Mouse (Mus musculus) embryonic facial prominence, embryonic 10.5 days (tissue): ENCODE measurements around the gene Fam187b. TPM values are rescaled to one million over a fixed set of nuclear protein-coding genes. Genes with fewer than 3 reads are reported as not detected.
A peak's percentile ranks its signal among the peaks of the same experiment; 100 is the strongest.

Experiments
- DNase-seq: peaks from one replicate; pipeline ENCODE4 v3.0.0-alpha.2; 2017; ENCODE audit warnings: low spot score
- H3K27ac ChIP-seq: fragments of 300-500 bp; sonication (generic); replicated peaks from 2 replicates; pipeline ENCODE4 v1.5.1; 2016; ENCODE audit warnings: mild to moderate bottlenecking
- H3K27me3 ChIP-seq: fragments of 300-500 bp; sonication (generic); replicated peaks from 2 replicates; pipeline ENCODE4 v1.6.1; 2016; ENCODE audit warnings: low read depth, mild to moderate bottlenecking; ENCODE audit not compliant: poor library complexity, severe bottlenecking
- H3K36me3 ChIP-seq: fragments of 300-500 bp; sonication (generic); replicated peaks from 2 replicates; pipeline ENCODE4 v1.6.1; 2016; ENCODE audit warnings: mild to moderate bottlenecking, moderate library complexity
- H3K4me1 ChIP-seq: fragments of 300-500 bp; sonication (generic); 2 replicates; pipeline ENCODE4 v1.6.1; 2016
- H3K4me3 ChIP-seq: fragments of 300-500 bp; sonication (generic); 2 replicates; pipeline ENCODE4 v1.5.1; 2016; ENCODE audit warnings: mild to moderate bottlenecking, moderate library complexity
- H3K9me3 ChIP-seq: fragments of 300-500 bp; sonication (generic); 2 replicates; pipeline ENCODE4 v1.6.1; 2016; ENCODE audit warnings: mild to moderate bottlenecking
- WGBS: fragments of 180-500 bp; shearing (Covaris S2); methylation state at CpG from one replicate; pipeline ENCODE4 v1.1.7; 2016; 5-methylcytosine and 5-hydroxymethylcytosine counted together
- polyA plus RNA-seq: library from polyadenylated mRNA; unstranded; fragments of >200 nt; fragmentation: Nextera tagmentation; extraction: Ambion mirVana; gene quantifications from 2 replicates; pipeline ENCODE4 v1.2.1, GENCODE M21; 2016

Fam187b gene
- polyA plus RNA-seq, 1 experiment from 2014 or later = 2.9 TPM

- peaks cover 72% of the 10 kb centered on the region for H3K36me3 ChIP-seq
- H3K4me1 ChIP-seq = peaks cover 19% of the 10 kb centered on the region
- no peaks in the 10 kb centered on the region for H3K9me3 ChIP-seq
- no peak overlapping the region for H3K27ac ChIP-seq
- H3K27me3 ChIP-seq = no peaks in the 10 kb centered on the region
- DNase-seq = no peak
- 88% methylated on average over 6 of the region's 6 CpGs for WGBS
- H3K4me3 ChIP-seq = no peak overlapping the region
Observed at GRCm38 (mm10) chr7:30953459-30953858, 20.1 kb upstream of the Fam187b start.

- Histone ChIP-seq H3K36me3 (peaks cover 74% of the 10 kb centered on the region), H3K27ac (no peak overlapping the region), H3K27me3 (no peaks in the 10 kb centered on the region), H3K9me3 (no peaks in the 10 kb centered on the region), H3K4me1 (peaks cover 21% of the 10 kb centered on the region), H3K4me3 (no peak overlapping the region)
- 89% methylated on average over 3 of the region's 3 CpGs for WGBS
- no peak for DNase-seq
Observed at GRCm38 (mm10) chr7:30954036-30954435, 19.6 kb upstream of the Fam187b start.

GRCm38 (mm10) chr7:30954971-30955520 lies 18.5 kb upstream of the Fam187b start:
- no peaks in the 10 kb centered on the region for H3K9me3 ChIP-seq
- WGBS = 91% methylated on average over 12 of the region's 12 CpGs
- H3K4me1 ChIP-seq = peaks cover 21% of the 10 kb centered on the region
- no peaks in the 10 kb centered on the region for H3K27me3 ChIP-seq
- peak overlapping the region; percentile 95 for H3K4me3 ChIP-seq
- no peak overlapping the region for H3K27ac ChIP-seq
- peaks cover 73% of the 10 kb centered on the region for H3K36me3 ChIP-seq
- DNase-seq = no peak

GRCm38 (mm10) chr7:30955584-30956356 lies 17.8 kb upstream of the Fam187b start:
- Histone ChIP-seq H3K27ac (peak overlapping the region; percentile 99), H3K4me3 (peak overlapping the region; percentile 95), H3K27me3 (no peaks in the 10 kb centered on the region), H3K9me3 (no peaks in the 10 kb centered on the region), H3K4me1 (peaks cover 21% of the 10 kb centered on the region), H3K36me3 (peaks cover 72% of the 10 kb centered on the region)
- DNase-seq = peak; percentile 94
- WGBS = under 1% methylated on average over 64 of the region's 64 CpGs

GRCm38 (mm10) chr7:30956357-30956751 lies 17.2 kb upstream of the Fam187b start:
- peak overlapping the region; percentile 99 for H3K27ac ChIP-seq
- no peak for DNase-seq
- H3K9me3 ChIP-seq = no peaks in the 10 kb centered on the region
- H3K36me3 ChIP-seq = peaks cover 72% of the 10 kb centered on the region
- H3K27me3 ChIP-seq = no peaks in the 10 kb centered on the region
- H3K4me3 ChIP-seq = peak overlapping the region; percentile 95
- WGBS = under 1% methylated on average over 35 of the region's 49 CpGs
- peaks cover 21% of the 10 kb centered on the region for H3K4me1 ChIP-seq

- peak; percentile 89 for DNase-seq
- H3K27ac ChIP-seq = peak within 1 kb of the TSS; percentile 99
- peak within 1 kb of the TSS; percentile 95 for H3K4me3 ChIP-seq
- H3K27me3 ChIP-seq = no peaks in the 10 kb centered on the region
- peaks cover 21% of the 10 kb centered on the region for H3K4me1 ChIP-seq
- WGBS = under 1% methylated on average over 68 of the region's 82 CpGs
- H3K36me3 ChIP-seq = peaks cover 72% of the 10 kb centered on the region
- no peaks in the 10 kb centered on the region for H3K9me3 ChIP-seq
Observed at GRCm38 (mm10) chr7:30956756-30957366, 16.7 kb upstream of the Fam187b start, which contains the start of gene Usf2. Gene Usf2 (minus strand): TSS chr7:30956803.

- peaks cover 21% of the 10 kb centered on the region for H3K4me1 ChIP-seq
- peak overlapping the region; percentile 99 for H3K27ac ChIP-seq
- peak; percentile 93 for DNase-seq
- H3K27me3 ChIP-seq = no peaks in the 10 kb centered on the region
- H3K9me3 ChIP-seq = no peaks in the 10 kb centered on the region
- WGBS = under 1% methylated on average over 43 of the region's 43 CpGs
- peak overlapping the region; percentile 95 for H3K4me3 ChIP-seq
- H3K36me3 ChIP-seq = peaks cover 71% of the 10 kb centered on the region
Observed at GRCm38 (mm10) chr7:30957367-30957783, 16.2 kb upstream of the Fam187b start.

GRCm38 (mm10) chr7:30958109-30958865 lies 15.3 kb upstream of the Fam187b start:
- DNase-seq = no peak
- H3K27ac ChIP-seq = peak overlapping the region; percentile 99
- peaks cover 21% of the 10 kb centered on the region for H3K4me1 ChIP-seq
- no peaks in the 10 kb centered on the region for H3K9me3 ChIP-seq
- WGBS = 74% methylated on average over 28 of the region's 28 CpGs
- H3K27me3 ChIP-seq = no peaks in the 10 kb centered on the region
- peaks cover 62% of the 10 kb centered on the region for H3K36me3 ChIP-seq
- H3K4me3 ChIP-seq = peak overlapping the region; percentile 95

GRCm38 (mm10) chr7:30958866-30959487 lies 14.6 kb upstream of the Fam187b start:
- Histone ChIP-seq H3K9me3 (no peaks in the 10 kb centered on the region), H3K36me3 (peaks cover 55% of the 10 kb centered on the region), H3K27me3 (no peaks in the 10 kb centered on the region), H3K4me3 (no peak overlapping the region; the same call in 1 of the 2 replicates), H3K27ac (no peak overlapping the region; the same call in 1 of the 2 replicates), H3K4me1 (peaks cover 21% of the 10 kb centered on the region)
- no peak for DNase-seq
- WGBS = 96% methylated on average over 9 of the region's 9 CpGs

- Histone ChIP-seq H3K4me3 (no peak overlapping the region), H3K36me3 (peaks cover 46% of the 10 kb centered on the region), H3K4me1 (peaks cover 21% of the 10 kb centered on the region), H3K27me3 (no peaks in the 10 kb centered on the region), H3K27ac (no peak overlapping the region), H3K9me3 (no peaks in the 10 kb centered on the region)
- DNase-seq = no peak
- WGBS = 84% methylated on average over 6 of the region's 6 CpGs
Observed at GRCm38 (mm10) chr7:30959786-30960349, 13.7 kb upstream of the Fam187b start.

GRCm38 (mm10) chr7:30962862-30963261 lies 10.7 kb upstream of the Fam187b start:
- Histone ChIP-seq H3K4me1 (peaks cover 17% of the 10 kb centered on the region), H3K27me3 (no peaks in the 10 kb centered on the region), H3K36me3 (peaks cover 45% of the 10 kb centered on the region), H3K4me3 (no peak overlapping the region), H3K27ac (no peak overlapping the region), H3K9me3 (no peaks in the 10 kb centered on the region)
- 93% methylated on average over 5 of the region's 5 CpGs for WGBS
- DNase-seq = no peak
